In genomic region chr1:162453578-162453977, GRCm38 (mm10) we compare ENCODE assay signal across 10 mouse cellular contexts. TPM values are rescaled to one million over a fixed set of nuclear protein-coding genes. Genes with fewer than 3 reads are reported as not detected.
DNase-seq lines count a peak whose midpoint lies in the region; ATAC-seq lines count a peak whose summit lies in the region.
"Had no signal": no experiment of that assay in that cellular context is flagged by ENCODE, and none has a peak within 500 bp of the region (broad histone marks: within the 10 kb centered on the region; RNA-seq: fewer than 3 reads in every experiment).

No protein-coding gene starts in this region.

- H3K4me1 ChIP-seq in intestine, embryonic 14.5 days (replicated peaks; ENCODE audit: control insufficient read depth, insufficient read depth, low read length): 0 out of 2 replicates have a peak, but pooled peaks cover 4% of the 10 kb centered on the region
- 0 out of 2 replicates have a peak, but pooled peaks cover 5% of the 10 kb centered on the region for H3K4me1 ChIP-seq in intestine, embryonic 15.5 days (replicated peaks)
- H3K4me1 ChIP-seq in kidney, embryonic 15.5 days: peaks cover 13% of the 10 kb centered on the region
- no peaks in the 10 kb centered on the region for H3K4me1 ChIP-seq in liver, embryonic 11.5 days (replicated peaks; ENCODE audit: control insufficient read depth, insufficient read depth, low read length)
- H3K4me1 ChIP-seq: stomach, embryonic 15.5 days had no signal

- 31% methylated on average over 8 of the region's 8 CpGs for WGBS in intestine, embryonic 14.5 days
- 27% methylated on average over 8 of the region's 8 CpGs for WGBS in intestine, embryonic 15.5 days
- WGBS in kidney, embryonic 15.5 days: 33% methylated on average over 8 of the region's 8 CpGs
- 69% methylated on average over 8 of the region's 8 CpGs for WGBS in liver, embryonic 11.5 days

- H3K27me3 ChIP-seq in intestine, embryonic 14.5 days (replicated peaks; ENCODE audit: control insufficient read depth, insufficient read depth, low read length): no peaks in the 10 kb centered on the region
- no peaks in the 10 kb centered on the region for H3K27me3 ChIP-seq in intestine, embryonic 15.5 days (replicated peaks)
- no peaks in the 10 kb centered on the region for H3K27me3 ChIP-seq in kidney, embryonic 15.5 days
- no peaks in the 10 kb centered on the region for H3K27me3 ChIP-seq in liver, embryonic 11.5 days (replicated peaks; ENCODE audit: control insufficient read depth, insufficient read depth, low read length)
- H3K27me3 ChIP-seq: stomach, embryonic 15.5 days had no signal

- no peaks in the 10 kb centered on the region for H3K9me3 ChIP-seq in intestine, embryonic 14.5 days (ENCODE audit: control insufficient read depth, low read length)
- H3K9me3 ChIP-seq in intestine, embryonic 15.5 days: no peaks in the 10 kb centered on the region
- no peaks in the 10 kb centered on the region for H3K9me3 ChIP-seq in kidney, embryonic 15.5 days (replicated peaks)
- no peaks in the 10 kb centered on the region for H3K9me3 ChIP-seq in liver, embryonic 11.5 days (ENCODE audit: control insufficient read depth, low read length)
- H3K9me3 ChIP-seq: G1E; stomach, embryonic 15.5 days had no signal

- H3K9ac ChIP-seq in intestine, embryonic 14.5 days (ENCODE audit: low read length): no peak overlapping the region
- H3K9ac ChIP-seq in intestine, embryonic 15.5 days: no peak overlapping the region
- H3K9ac ChIP-seq in kidney, embryonic 15.5 days: no peak overlapping the region
- no peak overlapping the region for H3K9ac ChIP-seq in liver, embryonic 11.5 days (ENCODE audit: low read depth, low read length)
- H3K9ac ChIP-seq: stomach, embryonic 15.5 days had no signal

- peak; percentile 56 for DNase-seq in intestine, embryonic 14.5 days (ENCODE audit: low spot score)
- peak; percentile 52 for DNase-seq in adrenal gland, postnatal 10 days
- DNase-seq in cerebellum, postnatal 14 days: peak; percentile 68 to 73
- no peak for DNase-seq in testis, postnatal 10 days (ENCODE audit: low spot score)
- no peak for DNase-seq in frontal cortex, postnatal 36 days (ENCODE audit: low spot score in 2 of 2)
- DNase-seq in liver, embryonic 11.5 days (ENCODE audit: low spot score): no peak

- H3K4me3 ChIP-seq in intestine, embryonic 14.5 days (ENCODE audit: low read depth, low read length): no peak overlapping the region
- no peak overlapping the region for H3K4me3 ChIP-seq in intestine, embryonic 15.5 days (replicated peaks)
- no peak overlapping the region for H3K4me3 ChIP-seq in kidney, embryonic 15.5 days (replicated peaks)
- H3K4me3 ChIP-seq in liver, embryonic 11.5 days (ENCODE audit: low read depth, low read length): no peak overlapping the region
- H3K4me3 ChIP-seq: stomach, embryonic 15.5 days had no signal

- no peak overlapping the region for H3K4me2 ChIP-seq in intestine, embryonic 14.5 days (ENCODE audit: low read length)
- H3K4me2 ChIP-seq in intestine, embryonic 15.5 days (replicated peaks): no peak overlapping the region
- H3K4me2 ChIP-seq in kidney, embryonic 15.5 days: peak overlapping the region; percentile 8; the same call in 1 of the 2 replicates
- no peak overlapping the region for H3K4me2 ChIP-seq in liver, embryonic 11.5 days
- H3K4me2 ChIP-seq: stomach, embryonic 15.5 days had no signal

- H3K27ac ChIP-seq in intestine, embryonic 14.5 days (ENCODE audit: low read depth): no peak overlapping the region
- no peak overlapping the region for H3K27ac ChIP-seq in intestine, embryonic 15.5 days
- H3K27ac ChIP-seq in kidney, embryonic 15.5 days: peak overlapping the region; percentile 75
- H3K27ac ChIP-seq in liver, embryonic 11.5 days (ENCODE audit: low read depth, low read length): no peak overlapping the region
- H3K27ac ChIP-seq: stomach, embryonic 15.5 days had no signal

- H3K36me3 ChIP-seq in intestine, embryonic 14.5 days (ENCODE audit: control insufficient read depth, insufficient read depth, low read length): no peaks in the 10 kb centered on the region
- no peaks in the 10 kb centered on the region for H3K36me3 ChIP-seq in intestine, embryonic 15.5 days
- H3K36me3 ChIP-seq in kidney, embryonic 15.5 days: no peaks in the 10 kb centered on the region
- H3K36me3 ChIP-seq in liver, embryonic 11.5 days (ENCODE audit: control insufficient read depth, insufficient read depth, low read length): no peaks in the 10 kb centered on the region
- H3K36me3 ChIP-seq: G1E; stomach, embryonic 15.5 days had no signal

- no peak for ATAC-seq in intestine, embryonic 14.5 days (replicated peaks; ENCODE audit: low FRiP score, low TSS enrichment, low read depth)
- no peak for ATAC-seq in intestine, embryonic 15.5 days
- ATAC-seq in kidney, embryonic 15.5 days (replicated peaks; ENCODE audit: low FRiP score): peak; percentile 90
- ATAC-seq in liver, embryonic 11.5 days (replicated peaks; ENCODE audit: low FRiP score): no peak

RNA-seq across cellular contexts. Expression of gene Dnm3, which starts 24.3 kb away (rescaled TPM):
- polyA plus RNA-seq in intestine, embryonic 14.5 days (2014; fragmentation: Nextera tagmentation; extraction: Ambion mirVana): 6.9 and 7.9 TPM in 2 replicates
- polyA plus RNA-seq in intestine, embryonic 15.5 days (2015; fragmentation: Nextera tagmentation; extraction: Ambion mirVana): 4.4 and 5.8 TPM in 2 replicates
- 10 to 100 TPM in 1 of 2 experiments, 1 to 10 TPM in 1; 7.5 to 10.3 TPM for total RNA-seq in adrenal gland, postnatal 10 days (2021)
- 7.3 and 7.6 TPM in 2 replicates for polyA plus RNA-seq in kidney, embryonic 15.5 days (2015; fragmentation: Nextera tagmentation; extraction: Ambion mirVana)
- 3.3 and 4.0 TPM in 2 replicates for polyA plus RNA-seq in liver, embryonic 11.5 days (2014; fragmentation: Nextera tagmentation; extraction: Ambion mirVana)

Comparison
In these comparisons a context has a peak if more than half of its experiments do, and no peak if none do; other contexts are left out.
1. DNase-seq: peak in intestine, embryonic 14.5 days (single experiment), adrenal gland, postnatal 10 days (single experiment) and cerebellum, postnatal 14 days (2 of 2); none in testis, postnatal 10 days (single experiment), frontal cortex, postnatal 36 days (0 of 2) and liver, embryonic 11.5 days (single experiment).